ENCODE assay signal across 20 mouse cellular contexts in genomic region chr8:115439512-115439911, GRCm38 (mm10).
A peak's percentile ranks its signal among the peaks of the same experiment; 100 is the strongest.
DNase-seq lines count a peak whose midpoint lies in the region; ATAC-seq and TF ChIP-seq lines count a peak whose summit lies in the region.
"Had no signal": no experiment of that assay in that cellular context is flagged by ENCODE, and none has a peak within 500 bp of the region (broad histone marks: within the 10 kb centered on the region; RNA-seq: fewer than 3 reads in every experiment).

No protein-coding gene starts in this region.

- no peak overlapping the region for H3K4me2 ChIP-seq in hindbrain, embryonic 14.5 days (replicated peaks)
- no peak overlapping the region for H3K4me2 ChIP-seq in forebrain, embryonic 16.5 days (ENCODE audit: low read length)
- H3K4me2 ChIP-seq: embryonic facial prominence, embryonic 12.5 days; forebrain, embryonic 15.5 days; heart, embryonic 13.5 days; hindbrain, embryonic 12.5 days had no signal

- no peak for TF ChIP-seq CTCF in cerebellum, adult 2 months (IDR thresholded peaks at IDR 0.05; ENCODE audit: borderline replicate concordance, insufficient read depth, low read depth, low read length)

- WGBS in hindbrain, embryonic 10.5 days, result 84% methylated on average over 5 of the region's 5 CpGs
- 83% methylated on average over 5 of the region's 5 CpGs for WGBS in hindbrain, embryonic 14.5 days
- WGBS in cerebellum, adult 2 months, result 16% methylated on average over 5 of the region's 5 CpGs
- WGBS in forebrain, embryonic 16.5 days, result 58% methylated on average over 5 of the region's 5 CpGs

- TF ChIP-seq POLR2A in cerebellum, adult 2 months (IDR thresholded peaks at IDR 0.05; ENCODE audit: borderline replicate concordance, insufficient read depth, low read length), result no peak

- peak overlapping the region; percentile 23; the same call in 1 of the 2 replicates for H3K27ac ChIP-seq in hindbrain, embryonic 10.5 days
- no peak overlapping the region for H3K27ac ChIP-seq in hindbrain, embryonic 14.5 days
- H3K27ac ChIP-seq in cerebellum, adult 2 months (ENCODE audit: insufficient read depth, low read length), result peak overlapping the region; percentile 45
- H3K27ac ChIP-seq in forebrain, embryonic 16.5 days (ENCODE audit: low read length), result no peak overlapping the region
- H3K27ac ChIP-seq: embryonic facial prominence, embryonic 12.5 days; forebrain, embryonic 15.5 days; gastrocnemius, adult 2 months; heart, embryonic 13.5 days; hindbrain, embryonic 12.5 days; hindbrain, postnatal 0 days had no signal

- H3K4me1 ChIP-seq in hindbrain, embryonic 10.5 days (replicated peaks), result no peaks in the 10 kb centered on the region
- no peaks in the 10 kb centered on the region for H3K4me1 ChIP-seq in hindbrain, embryonic 14.5 days (replicated peaks; ENCODE audit: control insufficient read depth, insufficient read depth, low read length)
- peaks cover 19% of the 10 kb centered on the region for H3K4me1 ChIP-seq in cerebellum, adult 2 months (ENCODE audit: control insufficient read depth, insufficient read depth, low read length)
- H3K4me1 ChIP-seq in forebrain, embryonic 16.5 days (replicated peaks; ENCODE audit: control insufficient read depth, insufficient read depth, low read length), result peaks cover 10% of the 10 kb centered on the region
- H3K4me1 ChIP-seq: embryonic facial prominence, embryonic 12.5 days; heart, embryonic 13.5 days; hindbrain, embryonic 12.5 days had no signal

- H3K4me3 ChIP-seq in hindbrain, embryonic 10.5 days, result no peak overlapping the region
- H3K4me3 ChIP-seq in hindbrain, embryonic 14.5 days (replicated peaks; ENCODE audit: low read length), result no peak overlapping the region
- H3K4me3 ChIP-seq in cerebellum, adult 2 months (replicated peaks; ENCODE audit: insufficient read depth, low read depth, low read length), result no peak overlapping the region
- no peak overlapping the region for H3K4me3 ChIP-seq in forebrain, embryonic 16.5 days (replicated peaks; ENCODE audit: low read length)
- H3K4me3 ChIP-seq: embryonic facial prominence, embryonic 12.5 days; forebrain, embryonic 15.5 days; gastrocnemius, adult 2 months; heart, embryonic 13.5 days; hindbrain, embryonic 12.5 days had no signal

- no peak overlapping the region for H3K9ac ChIP-seq in hindbrain, embryonic 14.5 days
- no peak overlapping the region for H3K9ac ChIP-seq in forebrain, embryonic 16.5 days (replicated peaks; ENCODE audit: low read depth, low read length)
- H3K9ac ChIP-seq: embryonic facial prominence, embryonic 12.5 days; forebrain, embryonic 15.5 days; heart, embryonic 13.5 days; hindbrain, embryonic 12.5 days had no signal

- H3K27me3 ChIP-seq in hindbrain, embryonic 10.5 days (ENCODE audit: insufficient read depth, poor library complexity, severe bottlenecking), result no peaks in the 10 kb centered on the region
- H3K27me3 ChIP-seq in hindbrain, embryonic 14.5 days (ENCODE audit: control insufficient read depth, insufficient read depth, low read length), result no peaks in the 10 kb centered on the region
- no peaks in the 10 kb centered on the region for H3K27me3 ChIP-seq in cerebellum, adult 2 months (ENCODE audit: control insufficient read depth, insufficient read depth, low read length)
- no peaks in the 10 kb centered on the region for H3K27me3 ChIP-seq in forebrain, embryonic 16.5 days (replicated peaks; ENCODE audit: control insufficient read depth, insufficient read depth, low read length)
- H3K27me3 ChIP-seq: forebrain, embryonic 15.5 days; hindbrain, embryonic 12.5 days had no signal

- H3K9me3 ChIP-seq in hindbrain, embryonic 10.5 days, result no peaks in the 10 kb centered on the region
- no peaks in the 10 kb centered on the region for H3K9me3 ChIP-seq in hindbrain, embryonic 14.5 days (ENCODE audit: control insufficient read depth, low read length)
- H3K9me3 ChIP-seq in forebrain, embryonic 16.5 days (ENCODE audit: control insufficient read depth, low read length), result no peaks in the 10 kb centered on the region
- H3K9me3 ChIP-seq: embryonic facial prominence, embryonic 12.5 days; forebrain, embryonic 15.5 days; heart, embryonic 13.5 days; hindbrain, embryonic 12.5 days had no signal

- no peaks in the 10 kb centered on the region for H3K36me3 ChIP-seq in hindbrain, embryonic 10.5 days
- H3K36me3 ChIP-seq in hindbrain, embryonic 14.5 days (replicated peaks; ENCODE audit: control insufficient read depth, insufficient read depth), result no peaks in the 10 kb centered on the region
- H3K36me3 ChIP-seq in forebrain, embryonic 16.5 days (ENCODE audit: control insufficient read depth, insufficient read depth), result no peaks in the 10 kb centered on the region
- H3K36me3 ChIP-seq: embryonic facial prominence, embryonic 12.5 days; forebrain, embryonic 15.5 days; G1E; heart, embryonic 13.5 days; hindbrain, embryonic 12.5 days had no signal

- no peak for DNase-seq in cerebellum, adult 8-10 months
- no peak for DNase-seq in hindbrain, embryonic 10.5 days (ENCODE audit: low spot score)
- no peak for DNase-seq in hindbrain, embryonic 14.5 days (ENCODE audit: low spot score)
- peak; percentile 50 to 58 for DNase-seq in cerebellum, adult 2 months
- no peak for DNase-seq in layer of hippocampus, adult 9-10 months (ENCODE audit: low spot score)
- DNase-seq: adrenal gland, postnatal 10 days; B cell, adult 2 months; embryo, embryonic 11 days; heart, postnatal 36 days; kidney, adult 18-20 months had no signal

- peak; percentile 32; the same call in 1 of the 2 replicates for ATAC-seq in cerebellum, adult (ENCODE audit: insufficient number of reproducible peaks, low FRiP score, low TSS enrichment)
- no peak for ATAC-seq in hindbrain, embryonic 14.5 days (ENCODE audit: low FRiP score)
- ATAC-seq in forebrain, embryonic 16.5 days, result no peak
- ATAC-seq: CD4-positive, CD25-positive, alpha-beta regulatory T cell, adult 4 months; forebrain, embryonic 15.5 days; hindbrain, postnatal 0 days had no signal

Comparison
In these comparisons a context has a peak if more than half of its experiments do, and no peak if none do; other contexts are left out.
1. DNase-seq: peak in cerebellum, adult 2 months (2 of 2); none in cerebellum, adult 8-10 months (single experiment), hindbrain, embryonic 10.5 days (single experiment), hindbrain, embryonic 14.5 days (single experiment) and layer of hippocampus, adult 9-10 months (single experiment).
2. H3K27ac ChIP-seq: peak in hindbrain, embryonic 10.5 days (single experiment) and cerebellum, adult 2 months (single experiment); none in hindbrain, embryonic 14.5 days (single experiment) and forebrain, embryonic 16.5 days (single experiment).